Mouse (Mus musculus): ENCODE results near the gene Ldha.

DNA sequence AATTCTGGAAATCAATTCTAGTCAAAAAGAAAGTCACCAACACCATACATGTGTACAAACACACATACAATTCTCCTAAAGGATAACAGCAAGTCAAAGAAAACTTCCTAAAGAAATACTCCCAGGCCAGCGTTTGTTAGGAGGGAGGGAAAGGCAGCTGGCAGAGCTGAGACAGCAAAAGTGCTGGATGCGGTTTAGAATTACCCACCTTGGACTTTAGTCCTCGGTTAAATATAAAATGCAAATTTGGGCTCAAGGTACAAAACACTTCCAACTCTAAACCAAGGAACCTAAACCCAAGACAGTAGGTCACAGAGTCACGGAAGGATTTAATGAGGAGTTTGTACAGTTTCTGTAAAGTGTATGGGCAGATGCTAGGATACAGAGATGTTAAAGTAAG lies 47.4 kb upstream of the Ldha start:
- TF ChIP-seq CTCF (IDR thresholded peaks at IDR 0.05; ENCODE audit: extremely low read depth, insufficient read length, insufficient replicate concordance, low read depth, low read length) = no peak
- no peak for TF ChIP-seq POLR2A (IDR thresholded peaks at IDR 0.05; ENCODE audit: low read depth, low read length)
